Mouse (Mus musculus) liver, embryonic 14.5 days (tissue): Measurements from ENCODE around the gene Pde10a. TPM values are rescaled to one million over a fixed set of nuclear protein-coding genes. Genes with fewer than 3 reads are reported as not detected.

ENCODE experiments used
- ATAC-seq: fragments of 200-750 bp; cut with Nextera tagmentation; 2 replicates; pipeline ENCODE4 v1.8.0; 2017; ENCODE audit warnings: moderate number of reproducible peaks, mild to moderate bottlenecking, moderate library complexity; ENCODE audit not compliant: insufficient read depth
- DNase-seq, 3 experiments: peaks; one replicate each; pipeline ENCODE4 v3.0.0-alpha.2; 2012 to 2013; ENCODE audit warnings: low read depth in 3 of 3, low spot score in 3 of 3
- H3K27ac ChIP-seq: fragments of 300-500 bp; sonication (generic); 2 replicates; pipeline ENCODE4 v1.5.1; 2014; ENCODE audit warnings: moderate library complexity, mild to moderate bottlenecking, control low read depth, inconsistent platforms
- H3K27me3 ChIP-seq: fragments of 300-500 bp; sonication (generic); 2 replicates; pipeline ENCODE4 v1.6.1; 2014; ENCODE audit warnings: mild to moderate bottlenecking, low read length, moderate library complexity; ENCODE audit not compliant: control insufficient read depth, insufficient read depth
- H3K36me3 ChIP-seq: fragments of 300-500 bp; sonication (generic); replicated peaks from 2 replicates; pipeline ENCODE4 v1.6.1; 2014; ENCODE audit warnings: low read depth; ENCODE audit not compliant: control insufficient read depth, insufficient read depth
- H3K4me1 ChIP-seq, 2 experiments: fragments of 200-500 bp in 1 of 2; fragments of 300-500 bp in 1 of 2; sonication (generic) in 1 of 2; replicated peaks; 2 replicates each; pipeline ENCODE4 v1.6.1; 2012 to 2014; ENCODE audit warnings: antibody characterized with exemption in 1 of 2, inconsistent platforms in 1 of 2, low read length in 1 of 2; ENCODE audit not compliant: control insufficient read depth in 2 of 2, insufficient read depth in 2 of 2
- H3K4me2 ChIP-seq: fragments of 300-500 bp; sonication (generic); 2 replicates; pipeline ENCODE4 v1.6.1; 2014; ENCODE audit warnings: low read depth, mild to moderate bottlenecking, control low read depth, moderate library complexity
- H3K4me3 ChIP-seq, 2 experiments: fragments of 200-500 bp in 1 of 2; fragments of 300-500 bp in 1 of 2; sonication (generic) in 1 of 2; 2 replicates each; pipeline ENCODE4 v1.5.1; 2012 to 2014; ENCODE audit warnings: low read depth in 2 of 2, low read length in 2 of 2, mild to moderate bottlenecking in 2 of 2, control low read depth in 1 of 2, inconsistent platforms in 1 of 2, moderate library complexity in 1 of 2; ENCODE audit not compliant: insufficient read depth in 1 of 2
- H3K9ac ChIP-seq: fragments of 300-500 bp; sonication (generic); replicated peaks from 2 replicates; pipeline ENCODE4 v1.6.1; 2014; ENCODE audit warnings: mild to moderate bottlenecking, control low read depth, moderate library complexity
- H3K9me3 ChIP-seq: fragments of 300-500 bp; sonication (generic); 2 replicates; pipeline ENCODE4 v1.6.1; 2016; ENCODE audit warnings: low read length, mixed read lengths; ENCODE audit not compliant: control insufficient read depth
- CTCF ChIP-seq: IDR thresholded peaks from 2 replicates; pipeline ENCODE4 v1.5.1; 2016; ENCODE audit warnings: antibody characterized with exemption, low read depth, control low read depth
- EP300 ChIP-seq: IDR thresholded peaks from 2 replicates; pipeline ENCODE4 v1.6.1; 2016; ENCODE audit warnings: antibody characterized with exemption, low read depth
- WGBS: fragments of 180-500 bp; shearing (Covaris S2); extraction: QIAGEN DNeasy Blood & Tissue Kit; methylation state at CpG from one replicate; pipeline ENCODE4 v1.1.7; 2014; ENCODE audit not compliant: insufficient replicate concordance; 5-methylcytosine and 5-hydroxymethylcytosine counted together
- polyA plus RNA-seq, 2 experiments: library from polyadenylated mRNA; depleted of rRNA in 1 of 2; stranded (reverse) in 1 of 2; unstranded in 1 of 2; fragments of >200 nt; fragmentation: Nextera tagmentation in 1 of 2; extraction: Ambion mirVana in 1 of 2; gene quantifications; 2 replicates each; pipeline versions ENCODE4 v1.2.1 to v1.2.3; 2012 to 2014

The Pde10a gene
- polyA plus RNA-seq, 2 experiments = 0.52 to 0.60 TPM

DNA sequence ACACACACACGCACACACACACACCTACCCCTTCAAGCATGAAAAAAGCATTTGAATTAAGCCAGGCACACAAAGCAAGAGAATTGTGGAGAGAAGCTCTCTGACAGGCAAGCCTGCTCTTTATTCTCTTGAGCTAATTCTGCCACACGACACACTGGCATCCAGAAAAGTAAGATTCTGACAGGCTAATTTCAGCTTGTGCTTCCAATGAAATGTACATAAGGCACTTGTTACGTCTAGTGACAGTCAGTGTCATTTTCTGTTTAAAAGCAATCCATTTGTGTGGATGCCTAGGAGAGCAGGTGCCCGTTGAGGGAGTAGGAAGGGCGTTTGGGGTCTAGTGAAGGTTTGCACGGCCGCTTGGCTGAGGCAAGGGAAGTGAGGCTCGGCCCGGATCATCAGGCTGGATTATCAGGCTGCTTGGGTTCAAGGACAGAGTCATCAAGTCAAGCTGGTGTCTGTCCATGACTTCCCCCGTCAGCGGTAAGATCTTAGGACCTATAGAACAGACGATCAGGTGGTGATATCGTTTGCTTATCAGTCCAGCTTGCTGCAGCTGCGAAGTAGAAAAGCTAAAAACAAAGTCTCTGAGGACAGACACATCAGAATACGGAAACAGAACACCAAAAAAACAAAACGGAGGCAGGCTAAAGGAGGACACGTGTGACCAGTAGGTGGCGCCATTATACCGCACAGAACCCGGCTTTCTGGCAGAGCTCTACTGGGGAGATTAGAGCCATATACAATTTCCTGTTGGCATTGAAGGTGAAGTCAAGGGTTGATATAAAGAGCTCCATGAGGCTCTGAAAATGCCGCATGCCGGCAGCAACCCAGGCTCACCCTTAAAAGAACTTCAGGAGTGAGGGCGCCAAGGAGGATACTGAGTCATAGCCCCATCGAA, 506.3 kb downstream of the Pde10a start:
- Histone ChIP-seq H3K9me3 (no peaks in the 10 kb centered on the region), H3K27me3 (no peaks in the 10 kb centered on the region), H3K4me2 (peak overlapping the region; percentile 36; the same call in 1 of the 2 replicates), H3K4me1 (no peaks in the 10 kb centered on the region), H3K9ac (no peak overlapping the region), H3K4me3 (no peak overlapping the region), H3K36me3 (no peaks in the 10 kb centered on the region), H3K27ac (no peak overlapping the region)
- DNase-seq (peak; percentile 22 to 29 (median 24)), ATAC-seq (no peak)
- TF ChIP-seq EP300 (no peak), CTCF (peak; percentile 87)
- WGBS = 11% methylated on average over 24 of the region's 24 CpGs

DNA sequence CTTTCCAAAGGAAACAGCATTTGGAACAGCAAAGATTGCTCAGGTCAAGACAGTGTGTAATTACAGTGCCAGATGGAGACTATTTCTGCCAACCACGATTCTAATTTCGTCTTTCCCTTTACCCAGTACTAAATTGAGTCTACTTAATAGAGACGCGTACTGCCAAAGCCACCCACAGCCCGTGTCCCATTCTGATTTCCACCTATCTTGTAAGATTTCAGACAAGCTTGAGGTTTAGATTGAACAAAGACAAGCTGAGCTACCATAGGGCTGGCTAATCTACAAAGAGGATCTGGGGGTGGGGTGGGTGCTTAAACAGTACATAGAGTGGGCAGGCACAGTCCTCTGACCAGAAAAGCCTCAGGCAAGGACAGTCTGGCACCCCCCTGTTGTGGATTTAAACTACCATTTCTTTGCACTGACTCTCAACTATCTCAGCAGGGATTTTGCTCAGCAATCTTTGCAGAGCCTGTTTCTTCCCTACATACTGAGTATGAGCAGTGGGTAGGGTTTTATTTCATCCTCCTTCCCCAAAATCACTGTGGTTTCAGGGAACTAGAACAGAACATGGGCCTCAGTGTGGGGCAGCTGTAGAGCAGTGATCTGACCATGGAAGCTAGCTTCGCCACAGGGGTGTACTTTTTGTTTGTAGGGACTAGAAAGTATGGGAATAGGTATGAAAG, 507.3 kb downstream of the Pde10a start:
- H3K9me3 ChIP-seq = no peaks in the 10 kb centered on the region
- no peak overlapping the region for H3K4me2 ChIP-seq
- TF ChIP-seq EP300 = no peak
- no peak for TF ChIP-seq CTCF
- no peak for DNase-seq
- no peaks in the 10 kb centered on the region for H3K36me3 ChIP-seq
- no peak overlapping the region for H3K9ac ChIP-seq
- 58% methylated on average over 6 of the region's 6 CpGs for WGBS
- H3K4me1 ChIP-seq = no peaks in the 10 kb centered on the region
- H3K4me3 ChIP-seq = no peak overlapping the region
- no peaks in the 10 kb centered on the region for H3K27me3 ChIP-seq
- H3K27ac ChIP-seq = no peak overlapping the region
- no peak for ATAC-seq

DNA sequence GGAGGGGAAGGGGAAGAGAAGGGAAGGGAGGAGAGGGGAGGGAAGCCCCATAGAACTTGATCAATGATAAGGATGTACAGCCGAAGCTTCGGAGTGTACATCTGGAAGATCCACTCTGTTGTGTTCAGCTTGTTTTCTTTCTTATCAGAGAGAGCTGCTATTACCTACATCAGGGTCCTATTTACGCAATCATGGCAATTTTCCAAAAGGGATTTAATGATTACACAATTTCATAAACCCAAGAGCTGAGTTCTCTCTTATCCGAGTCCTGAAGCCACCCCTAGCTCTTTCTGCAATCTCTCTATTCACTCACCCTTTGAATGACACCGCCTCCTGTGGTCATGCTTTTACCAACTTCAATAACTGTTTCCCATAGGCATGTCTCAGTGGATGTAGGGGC, 508.3 kb downstream of the Pde10a start:
- H3K9me3 ChIP-seq = no peaks in the 10 kb centered on the region

GRCm38 (mm10) chr17:9035561-9036348, 510.6 kb downstream of the Pde10a start:
- H3K36me3 ChIP-seq = no peaks in the 10 kb centered on the region
- no peaks in the 10 kb centered on the region for H3K9me3 ChIP-seq
- TF ChIP-seq EP300 (no peak), CTCF (no peak)
- H3K4me1 ChIP-seq = no peaks in the 10 kb centered on the region
- ATAC-seq (no peak), DNase-seq (no peak)
- H3K27ac ChIP-seq = no peak overlapping the region
- no peak overlapping the region for H3K4me2 ChIP-seq
- 50% methylated on average over 8 of the region's 8 CpGs for WGBS
- no peak overlapping the region for H3K9ac ChIP-seq
- H3K27me3 ChIP-seq = no peaks in the 10 kb centered on the region
- H3K4me3 ChIP-seq = no peak overlapping the region

More for the DNA sequence above, 508.3 kb downstream of the Pde10a start:
- H3K27ac ChIP-seq = no peak overlapping the region
- WGBS = 58% methylated on average over 5 of the region's 5 CpGs
- no peak for ATAC-seq
- H3K4me2 ChIP-seq = no peak overlapping the region
- no peak for DNase-seq
- no peaks in the 10 kb centered on the region for H3K4me1 ChIP-seq
- no peaks in the 10 kb centered on the region for H3K36me3 ChIP-seq
- no peak overlapping the region for H3K9ac ChIP-seq
- TF ChIP-seq EP300 (no peak), CTCF (no peak)
- no peak overlapping the region for H3K4me3 ChIP-seq
- no peaks in the 10 kb centered on the region for H3K27me3 ChIP-seq

Other genes starting within 250 kb of the Pde10a start
- gene Mpc1, start 242.5 kb upstream of the Pde10a start, polyA plus RNA-seq (2012; rRNA removed) = 45.9 and 50.5 TPM in 2 replicates
- gene Mpc1, start 242.5 kb upstream of the Pde10a start, polyA plus RNA-seq (2014; fragmentation: Nextera tagmentation; extraction: Ambion mirVana) = 150 and 151 TPM in 2 replicates
- gene Sft2d1, start 214.3 kb upstream of the Pde10a start, polyA plus RNA-seq (2012; rRNA removed) = 39.5 and 46.9 TPM in 2 replicates
- 51.7 and 51.9 TPM in 2 replicates for gene Sft2d1, start 214.3 kb upstream of the Pde10a start, polyA plus RNA-seq (2014; fragmentation: Nextera tagmentation; extraction: Ambion mirVana)
- 0.03 and 0.06 TPM in 2 replicates for gene Prr18, start 187.9 kb upstream of the Pde10a start, polyA plus RNA-seq (2012; rRNA removed)
- not detected in 2 replicates for gene Prr18, start 187.9 kb upstream of the Pde10a start, polyA plus RNA-seq (2014; fragmentation: Nextera tagmentation; extraction: Ambion mirVana)
- 0.04 and 0.09 TPM in 2 replicates for gene T2, start 169.4 kb upstream of the Pde10a start, polyA plus RNA-seq (2012; rRNA removed)
- gene T2, start 169.4 kb upstream of the Pde10a start, polyA plus RNA-seq (2014; fragmentation: Nextera tagmentation; extraction: Ambion mirVana) = not detected in 2 replicates
- 0.03 TPM in 1 of 2 replicates, not detected in the other for gene T, start 90.9 kb upstream of the Pde10a start, polyA plus RNA-seq (2012; rRNA removed)
- gene T, start 90.9 kb upstream of the Pde10a start, polyA plus RNA-seq (2014; fragmentation: Nextera tagmentation; extraction: Ambion mirVana) = not detected in 2 replicates
- gene Gm17087, start 41.6 kb downstream of the Pde10a start, polyA plus RNA-seq (2012; rRNA removed) = not detected in 2 replicates
- gene Gm17087, start 41.6 kb downstream of the Pde10a start, polyA plus RNA-seq (2014; fragmentation: Nextera tagmentation; extraction: Ambion mirVana) = not detected in 2 replicates